Mouse (Mus musculus): Measurements from ENCODE around the gene Clec9a.

Gene Clec9a

DNA sequence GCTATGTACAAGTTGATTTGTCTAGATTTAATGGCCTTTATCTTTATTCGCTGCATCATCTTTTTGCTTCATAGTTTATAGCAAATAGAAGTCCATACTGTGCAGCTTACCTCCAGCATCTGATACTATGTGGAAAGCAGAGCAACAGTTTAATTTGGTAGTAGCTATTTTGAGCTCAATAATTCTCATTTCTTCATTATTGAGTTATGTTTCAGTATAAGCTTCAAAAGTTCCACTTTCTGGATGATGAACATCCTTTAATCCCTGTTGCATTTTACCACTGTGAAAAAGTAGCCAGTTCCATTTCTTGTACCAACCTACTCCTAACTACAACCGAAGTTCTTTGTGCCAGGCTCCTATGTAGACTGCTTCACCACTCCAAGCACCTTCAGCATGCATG is at the start of gene Clec9a:
TSS of gene Clec9a (plus strand) at position 301 of the 400 bp plus-strand sequence.
- no peak for DNase-seq

GRCm38 (mm10) chr6:129359515-129359914 is 49.1 kb upstream of the Clec9a start:
- DNase-seq: no peak

DNA sequence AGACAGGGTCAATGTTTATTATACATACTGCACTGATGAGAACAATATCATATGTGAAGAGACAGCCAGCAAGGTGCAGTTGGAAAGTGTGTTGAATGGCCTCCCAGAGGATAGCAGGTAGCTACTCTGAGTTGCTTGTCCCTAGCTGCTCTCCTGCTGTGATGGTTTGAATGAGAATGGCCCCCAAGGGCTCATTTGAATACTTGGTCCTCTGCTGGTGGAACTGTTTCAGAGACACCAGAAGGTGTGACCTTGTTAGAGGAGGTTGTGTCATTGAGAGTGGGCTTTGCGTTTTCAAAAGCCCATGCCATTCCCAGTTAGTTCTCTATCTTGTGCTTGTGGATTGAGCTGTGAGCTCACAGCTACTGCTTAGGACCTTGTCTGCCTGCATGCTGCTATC is 44.7 kb upstream of the Clec9a start:
- DNase-seq: no peak

- DNase-seq: peak in 1 of 2 experiments; percentile 31
These were observed 42.7 kb upstream of the Clec9a start for GRCm38 (mm10) chr6:129365959-129366359.

- DNase-seq: no peak
These were observed 39.1 kb upstream of the Clec9a start for GRCm38 (mm10) chr6:129369374-129370132.

DNA sequence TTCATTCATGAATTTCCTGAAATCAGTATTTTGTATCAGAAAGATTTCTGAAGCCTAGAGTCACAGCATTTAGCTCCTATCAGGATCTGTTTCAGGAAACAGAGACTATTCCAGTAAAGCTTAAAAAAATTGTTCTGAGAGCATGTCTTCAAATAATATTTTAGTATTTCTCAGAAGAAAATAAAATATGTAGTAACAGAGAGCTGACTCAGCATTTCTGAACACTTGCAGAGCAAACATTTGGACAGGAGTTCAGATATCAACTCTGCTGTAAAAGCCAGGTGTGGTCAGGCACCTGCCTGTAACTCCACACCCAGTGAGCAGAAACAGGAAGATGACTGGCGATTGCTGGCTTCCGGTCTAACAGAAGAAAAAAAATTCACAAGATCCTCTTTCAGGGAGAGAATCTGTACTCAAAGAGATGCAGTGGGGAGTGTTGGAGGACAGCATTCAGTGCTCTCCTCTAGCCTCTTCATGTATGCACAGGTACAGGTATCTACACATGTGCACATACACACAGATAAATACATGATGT is 33.7 kb upstream of the Clec9a start:
- DNase-seq: no peak

DNA sequence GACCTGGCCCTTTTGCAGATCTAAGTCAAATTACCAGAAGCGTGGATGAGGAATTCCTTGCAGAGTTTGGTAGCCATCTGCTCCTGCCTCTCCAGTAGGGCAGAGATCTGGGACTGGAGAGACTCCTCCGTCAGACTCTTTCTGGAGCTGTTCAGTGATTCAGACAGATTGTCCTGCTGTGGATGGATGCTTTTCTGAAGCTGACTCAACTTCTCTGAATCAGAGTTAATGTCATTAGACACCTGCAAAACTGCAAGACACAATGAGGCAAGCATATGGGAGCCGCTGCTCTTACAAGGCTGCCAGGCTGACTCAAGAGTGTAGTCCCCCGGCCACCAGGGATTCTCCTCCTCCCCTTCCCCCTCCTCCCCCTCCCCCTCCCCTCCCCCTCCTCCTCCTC is 28.2 kb upstream of the Clec9a start:
- no peak for DNase-seq

- no peak for DNase-seq
These were observed 26.9 kb upstream of the Clec9a start for GRCm38 (mm10) chr6:129381736-129382135.

DNA sequence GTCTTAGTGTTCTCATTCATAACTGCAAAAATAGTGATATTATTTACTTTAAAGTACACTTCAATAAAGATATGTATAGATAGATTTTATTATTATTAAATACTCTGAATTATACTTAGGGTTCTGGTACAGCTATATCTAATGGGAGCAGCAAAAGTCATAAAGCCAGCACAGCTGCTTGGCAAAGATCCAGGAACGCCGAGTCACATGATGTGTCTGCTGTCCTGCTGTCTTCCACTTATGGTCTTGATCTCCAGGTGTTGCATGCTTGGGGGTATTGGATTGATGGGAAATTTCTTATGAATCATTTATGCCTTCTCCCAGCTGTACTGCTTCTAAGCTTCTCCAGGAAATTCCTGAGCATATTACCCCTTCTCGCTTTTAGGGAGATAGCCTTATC is 25.2 kb upstream of the Clec9a start:
- DNase-seq: no peak

- no peak for DNase-seq
These were observed 23.7 kb upstream of the Clec9a start for GRCm38 (mm10) chr6:129385000-129385399.

DNA sequence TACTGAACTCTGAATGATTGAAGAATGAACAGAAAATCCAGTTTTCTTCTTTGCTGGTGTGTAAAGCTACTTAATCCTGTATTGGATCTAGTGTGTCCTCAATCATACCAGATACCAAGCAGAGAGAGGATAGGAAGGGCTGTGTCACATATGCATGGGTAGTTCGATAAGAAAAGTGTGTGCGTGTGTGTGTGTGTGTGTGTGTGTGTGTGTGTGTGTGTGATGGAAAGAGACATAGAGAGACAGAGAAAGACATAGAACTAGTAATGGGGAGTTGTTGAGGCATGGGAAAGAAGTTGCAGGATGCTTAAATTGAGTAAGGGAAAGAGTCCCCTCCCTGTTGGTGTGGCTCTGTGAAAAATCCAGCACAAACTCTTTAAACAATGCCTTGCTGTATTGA is 22.9 kb upstream of the Clec9a start, which contains the start of gene Clec12b:
TSS of gene Clec12b (minus strand) at position 101 of the 400 bp plus-strand sequence.
- DNase-seq: no peak

GRCm38 (mm10) chr6:129393087-129393720 is 15.5 kb upstream of the Clec9a start:
- no peak for DNase-seq

- DNase-seq: no peak
These were observed 14.9 kb upstream of the Clec9a start for GRCm38 (mm10) chr6:129393732-129394131.

DNA sequence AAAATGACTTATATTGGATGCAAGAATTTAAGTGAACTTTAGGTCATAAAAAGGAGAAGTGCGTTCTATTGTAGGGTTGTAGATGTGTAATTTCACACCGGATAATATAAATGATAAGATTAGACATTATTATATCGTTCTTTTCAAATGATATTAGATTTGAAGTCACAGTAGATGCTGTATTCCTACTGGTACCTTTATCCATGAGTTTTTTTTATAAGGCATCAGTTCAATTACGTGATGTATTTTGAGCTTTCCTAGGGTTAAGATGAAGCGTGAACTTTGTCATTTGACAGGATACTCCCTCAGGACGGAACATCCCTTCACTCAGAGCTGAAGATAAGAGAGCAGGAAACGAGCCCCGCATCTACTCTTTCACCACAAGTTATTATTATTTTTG is 11.7 kb upstream of the Clec9a start, which contains the start of gene Clec1b:
TSS of gene Clec1b (plus strand) at position 301 of the 400 bp plus-strand sequence.
- DNase-seq: no peak

DNA sequence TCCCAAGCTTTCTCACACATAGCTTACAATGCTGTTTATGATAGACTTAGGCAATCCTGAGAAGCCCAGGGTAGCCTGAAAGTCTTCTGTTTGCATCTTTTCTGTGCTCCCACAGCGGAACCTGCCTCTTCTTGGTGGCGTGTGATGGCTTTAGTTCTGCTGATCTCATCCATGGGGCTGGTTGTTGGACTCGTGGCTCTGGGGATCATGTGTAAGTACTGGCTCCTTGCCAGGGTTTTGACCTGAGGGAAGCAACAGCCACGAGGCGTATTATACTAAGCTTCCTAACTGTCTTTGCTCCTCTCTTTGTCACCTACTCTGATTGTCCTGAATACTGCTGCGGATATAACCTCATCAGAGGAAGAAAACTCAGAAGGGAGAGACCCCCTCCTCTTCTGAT is 8.7 kb upstream of the Clec9a start:
- peak; percentile 52 to 62 for DNase-seq

DNA sequence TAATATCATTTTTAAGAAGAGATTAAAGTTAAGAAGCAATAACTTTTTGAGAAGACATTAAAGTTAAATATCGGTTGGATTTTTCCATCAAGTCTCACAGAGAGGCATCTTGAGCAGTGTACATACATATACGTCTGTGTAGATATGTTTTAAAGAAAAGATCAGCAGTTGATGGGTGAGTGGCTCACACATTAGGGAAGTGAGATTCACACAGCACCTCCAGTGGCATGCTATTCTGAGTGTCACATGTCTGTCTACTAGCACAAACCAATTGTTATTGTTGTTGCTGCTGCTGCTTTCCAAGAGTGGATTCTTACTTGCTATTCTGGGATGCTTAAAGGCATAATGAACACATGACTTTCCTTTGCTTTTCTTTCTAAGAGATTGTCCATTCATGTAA is 6.3 kb upstream of the Clec9a start:
- DNase-seq: no peak

GRCm38 (mm10) chr6:129403391-129403790 is 5.3 kb upstream of the Clec9a start:
- DNase-seq: no peak

DNA sequence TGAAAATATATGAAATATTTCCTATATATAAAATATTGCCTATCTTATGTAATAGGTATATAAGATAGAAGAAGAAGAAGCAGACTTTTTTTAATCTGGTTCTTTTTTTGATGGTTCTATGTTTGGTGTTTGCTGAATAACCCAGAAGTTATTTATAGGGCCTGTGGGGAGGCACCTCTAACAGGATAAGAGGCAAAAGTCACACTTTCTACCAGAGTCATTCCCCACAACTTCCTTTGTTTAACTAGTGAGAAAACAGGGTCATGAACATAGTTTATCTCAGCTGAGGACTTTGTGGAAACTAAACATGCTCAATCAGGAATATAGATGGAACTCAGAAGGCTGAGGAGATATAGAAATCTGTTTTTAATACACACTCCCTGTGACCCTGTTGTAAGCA is 2.7 kb upstream of the Clec9a start:
- DNase-seq: no peak

DNA sequence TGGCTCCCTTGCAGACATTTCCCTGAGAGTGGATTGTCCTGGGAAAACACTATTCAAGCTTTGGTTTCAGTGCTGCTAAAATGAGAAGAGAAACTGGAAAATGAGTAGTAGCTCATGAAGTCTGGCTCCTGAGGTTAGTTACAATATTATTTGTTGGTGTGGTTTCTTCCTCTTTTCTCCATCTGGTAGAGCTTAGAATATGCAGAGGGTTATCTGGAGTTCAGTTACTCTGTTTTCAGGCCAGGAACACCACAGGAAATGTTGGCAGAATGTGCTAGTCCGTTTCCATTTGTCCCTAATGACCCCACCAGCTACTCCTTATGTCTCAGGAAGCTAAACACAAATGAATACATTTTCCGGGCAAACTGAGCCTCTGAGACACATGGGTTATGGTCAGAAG is 1.3 kb upstream of the Clec9a start:
- DNase-seq: no peak

DNA sequence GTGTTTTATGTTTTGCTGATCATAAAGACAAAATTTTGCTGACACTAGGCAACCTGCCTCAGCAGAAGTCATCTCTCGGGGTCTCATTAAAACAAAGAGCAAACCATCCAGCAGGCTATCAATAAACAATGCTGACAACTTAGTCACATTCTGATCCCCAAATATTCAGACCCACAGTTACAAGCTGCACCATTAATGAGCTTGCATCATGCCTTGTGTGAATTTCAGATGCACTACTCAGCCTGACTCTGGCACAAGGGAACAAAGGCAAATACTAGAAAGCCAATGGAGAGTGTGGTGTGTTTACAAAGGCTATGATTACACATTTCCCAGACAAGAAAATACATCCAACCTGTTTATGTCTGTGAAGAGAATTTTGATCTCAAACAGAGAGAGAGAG is 5.5 kb downstream of the Clec9a start:
- DNase-seq: no peak

DNA sequence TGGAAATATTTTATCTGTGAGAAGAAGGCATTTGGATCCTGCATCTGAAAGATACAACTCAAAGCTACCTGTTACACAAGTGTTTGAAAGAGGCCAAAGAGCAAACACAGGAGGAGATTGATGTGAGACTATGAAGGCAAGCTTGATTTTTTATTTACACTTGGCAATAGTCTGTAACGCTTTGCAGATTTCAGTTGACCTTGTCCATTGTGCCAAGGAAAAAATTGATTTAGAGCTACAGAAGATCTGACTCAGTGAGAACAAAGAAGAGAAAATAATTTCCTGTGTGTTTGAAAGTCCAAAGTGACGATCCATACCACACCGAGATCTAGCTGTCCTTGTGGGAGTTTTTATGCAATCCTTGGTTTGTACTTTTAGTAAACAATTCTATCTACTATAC is 13.6 kb downstream of the Clec9a start:
- DNase-seq: no peak

DNA sequence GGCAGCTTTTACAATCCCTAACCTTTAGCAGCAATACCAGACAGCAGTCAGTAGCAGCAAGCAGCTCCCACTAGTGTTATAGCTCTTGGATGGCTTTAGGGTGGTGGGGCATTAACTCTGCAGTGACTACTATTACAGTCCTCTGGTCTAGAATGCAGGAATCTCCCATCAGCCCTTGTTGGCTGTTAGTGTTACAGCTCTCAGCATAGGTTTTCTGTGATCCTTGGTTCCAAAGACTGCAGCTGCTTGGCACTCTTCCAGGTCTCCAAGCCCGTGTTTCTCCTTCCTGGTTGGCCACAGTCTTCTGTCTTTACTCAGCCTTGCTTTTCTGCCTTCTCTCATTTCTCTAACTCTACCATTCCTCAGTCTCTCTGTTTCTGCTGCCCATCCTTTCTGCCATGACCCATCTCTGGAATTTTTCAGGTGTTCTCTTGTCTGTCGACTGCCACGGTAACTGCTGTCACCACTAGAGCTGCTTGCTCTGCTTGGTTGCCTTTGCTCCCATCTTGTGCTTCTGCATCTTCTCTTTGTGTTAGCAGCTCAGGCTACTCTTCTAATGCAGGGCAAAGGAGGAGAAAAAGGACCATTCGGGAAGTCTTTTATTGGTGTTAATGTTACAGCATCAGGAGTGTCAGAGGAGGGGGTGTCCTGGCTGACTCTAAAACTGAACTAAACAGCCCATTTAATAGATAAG is 14.5 kb downstream of the Clec9a start:
- peak in 1 of 2 experiments; percentile 15 for DNase-seq

DNA sequence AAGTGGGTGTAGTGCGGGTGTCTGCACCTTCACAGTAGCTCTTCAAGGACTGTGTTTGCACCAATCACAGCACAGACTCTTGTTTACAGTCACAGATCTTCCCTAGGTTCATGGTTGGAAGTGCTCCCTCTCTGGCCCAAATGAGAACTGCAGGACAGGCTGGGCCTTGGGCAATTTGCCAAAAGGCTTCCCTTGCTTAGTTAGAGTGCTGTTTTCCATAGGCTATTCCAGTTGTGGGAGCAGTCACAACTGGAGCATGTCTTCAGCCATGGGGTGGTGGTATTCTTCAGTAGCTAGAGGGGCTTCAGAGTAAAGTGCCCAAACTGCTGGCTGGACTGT is 15.0 kb downstream of the Clec9a start:
- peak; percentile 76 to 90 for DNase-seq

GRCm38 (mm10) chr6:129425217-129425616 is 16.6 kb downstream of the Clec9a start:
- DNase-seq: no peak

Measured in kidney, adult 8-10 months (tissue).